Mouse (Mus musculus): ENCODE results near the gene Zfp652. TPM values are rescaled to one million over a fixed set of nuclear protein-coding genes. Genes with fewer than 3 reads are reported as not detected.

Zfp652 gene
- polyA plus RNA-seq, 1 experiment from 2014 or later, result 14.8 TPM

GRCm38 (mm10) chr11:95716136-95716535, 3.7 kb downstream of the Zfp652 start:
- 64% methylated on average over 8 of the region's 8 CpGs for WGBS
- TF ChIP-seq CTCF (IDR thresholded peaks at IDR 0.05; ENCODE audit: low read depth), result no peak
- Histone ChIP-seq H3K9me3 (replicated peaks; ENCODE audit: low read length) (no peaks in the 10 kb centered on the region), H3K4me3 (replicated peaks; ENCODE audit: low read depth, low read length) (no peak overlapping the region), H3K27ac (no peak overlapping the region), H3K36me3 (ENCODE audit: insufficient read depth, low read length) (no peaks in the 10 kb centered on the region), H3K27me3 (ENCODE audit: insufficient read depth, low read length) (no peaks in the 10 kb centered on the region), H3K4me2 (ENCODE audit: low read length) (no peak overlapping the region), H3K9ac (ENCODE audit: low read depth, low read length) (no peak overlapping the region), H3K4me1 (replicated peaks; ENCODE audit: insufficient read depth, low read length) (no peaks in the 10 kb centered on the region; the same call in 1 of the 2 replicates)
- ATAC-seq (replicated peaks; ENCODE audit: low FRiP score, low read depth), result no peak
- no peak for DNase-seq (ENCODE audit: low spot score)

- ATAC-seq (replicated peaks; ENCODE audit: low FRiP score, low read depth) (no peak), DNase-seq (ENCODE audit: low spot score) (no peak)
- no peaks in the 10 kb centered on the region for H3K9me3 ChIP-seq (replicated peaks; ENCODE audit: low read length)
- no peak overlapping the region for H3K4me3 ChIP-seq (replicated peaks; ENCODE audit: low read depth, low read length)
- no peaks in the 10 kb centered on the region; the same call in 1 of the 2 replicates for H3K4me1 ChIP-seq (replicated peaks; ENCODE audit: insufficient read depth, low read length)
- no peaks in the 10 kb centered on the region for H3K36me3 ChIP-seq (ENCODE audit: insufficient read depth, low read length)
- no peak overlapping the region for H3K9ac ChIP-seq (ENCODE audit: low read depth, low read length)
- no peak for TF ChIP-seq CTCF (IDR thresholded peaks at IDR 0.05; ENCODE audit: low read depth)
- H3K4me2 ChIP-seq (ENCODE audit: low read length), result no peak overlapping the region
- 82% methylated on average over 3 of the region's 3 CpGs for WGBS
- H3K27ac ChIP-seq, result no peak overlapping the region
- no peaks in the 10 kb centered on the region for H3K27me3 ChIP-seq (ENCODE audit: insufficient read depth, low read length)
Measured at GRCm38 (mm10) chr11:95719356-95719755, 6.9 kb downstream of the Zfp652 start.

- Histone ChIP-seq H3K9me3 (replicated peaks; ENCODE audit: low read length) (no peaks in the 10 kb centered on the region), H3K4me3 (replicated peaks; ENCODE audit: low read depth, low read length) (no peak within 1 kb of the TSS), H3K27ac (no peak within 1 kb of the TSS), H3K9ac (ENCODE audit: low read depth, low read length) (no peak within 1 kb of the TSS), H3K4me2 (ENCODE audit: low read length) (no peak within 1 kb of the TSS), H3K4me1 (replicated peaks; ENCODE audit: insufficient read depth, low read length) (no peaks in the 10 kb centered on the region), H3K27me3 (ENCODE audit: insufficient read depth, low read length) (no peaks in the 10 kb centered on the region), H3K36me3 (ENCODE audit: insufficient read depth, low read length) (no peaks in the 10 kb centered on the region)
- WGBS, result 93% methylated on average over 5 of the region's 5 CpGs
- TF ChIP-seq CTCF (IDR thresholded peaks at IDR 0.05; ENCODE audit: low read depth), result no peak
- DNase-seq (ENCODE audit: low spot score), result no peak
- no peak for ATAC-seq (replicated peaks; ENCODE audit: low FRiP score, low read depth)
Measured at GRCm38 (mm10) chr11:95723287-95723686, 10.8 kb downstream of the Zfp652 start, which contains the start of gene B130006D01Rik. TSS of gene B130006D01Rik (plus strand) at chr11:95723587.

GRCm38 (mm10) chr11:95724466-95724865, 12.0 kb downstream of the Zfp652 start:
- H3K27me3 ChIP-seq (ENCODE audit: insufficient read depth, low read length), result no peaks in the 10 kb centered on the region
- H3K4me2 ChIP-seq (ENCODE audit: low read length), result no peak overlapping the region
- H3K9me3 ChIP-seq (replicated peaks; ENCODE audit: low read length), result no peaks in the 10 kb centered on the region
- no peaks in the 10 kb centered on the region for H3K4me1 ChIP-seq (replicated peaks; ENCODE audit: insufficient read depth, low read length)
- H3K9ac ChIP-seq (ENCODE audit: low read depth, low read length), result no peak overlapping the region
- no peaks in the 10 kb centered on the region for H3K36me3 ChIP-seq (ENCODE audit: insufficient read depth, low read length)
- no peak for TF ChIP-seq CTCF (IDR thresholded peaks at IDR 0.05; ENCODE audit: low read depth)
- no peak overlapping the region for H3K4me3 ChIP-seq (replicated peaks; ENCODE audit: low read depth, low read length)
- ATAC-seq (replicated peaks; ENCODE audit: low FRiP score, low read depth) (no peak), DNase-seq (ENCODE audit: low spot score) (no peak)
- WGBS, result 81% methylated on average over 4 of the region's 4 CpGs
- no peak overlapping the region for H3K27ac ChIP-seq

DNA sequence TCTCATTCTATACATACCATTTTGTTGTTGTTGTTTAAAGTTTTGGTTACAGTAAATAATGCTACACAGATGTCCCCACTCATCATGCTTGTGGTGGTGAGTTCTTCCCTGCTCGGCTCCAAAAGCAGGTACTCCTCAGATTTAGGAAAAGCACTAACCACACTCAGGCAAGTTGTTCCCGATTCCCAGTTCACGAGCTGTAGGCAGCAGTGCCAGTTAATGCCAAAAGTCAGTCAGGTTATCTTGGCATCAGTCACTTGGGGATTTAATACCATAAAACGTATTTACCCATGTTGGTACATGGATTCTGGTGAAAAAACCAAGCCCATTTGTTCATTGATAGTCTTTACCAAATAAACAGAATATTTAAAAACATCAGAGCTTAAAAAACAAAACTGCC, 13.7 kb downstream of the Zfp652 start:
- WGBS, result 68% methylated on average over 4 of the region's 4 CpGs
- no peak overlapping the region for H3K4me3 ChIP-seq (replicated peaks; ENCODE audit: low read depth, low read length)
- DNase-seq (ENCODE audit: low spot score), result no peak
- H3K36me3 ChIP-seq (ENCODE audit: insufficient read depth, low read length), result no peaks in the 10 kb centered on the region
- no peaks in the 10 kb centered on the region for H3K27me3 ChIP-seq (ENCODE audit: insufficient read depth, low read length)
- H3K27ac ChIP-seq, result no peak overlapping the region
- H3K9ac ChIP-seq (ENCODE audit: low read depth, low read length), result no peak overlapping the region
- no peak overlapping the region for H3K4me2 ChIP-seq (ENCODE audit: low read length)
- no peak for TF ChIP-seq CTCF (IDR thresholded peaks at IDR 0.05; ENCODE audit: low read depth)
- H3K9me3 ChIP-seq (replicated peaks; ENCODE audit: low read length), result no peaks in the 10 kb centered on the region
- ATAC-seq (replicated peaks; ENCODE audit: low FRiP score, low read depth), result no peak
- H3K4me1 ChIP-seq (replicated peaks; ENCODE audit: insufficient read depth, low read length), result no peaks in the 10 kb centered on the region

DNA sequence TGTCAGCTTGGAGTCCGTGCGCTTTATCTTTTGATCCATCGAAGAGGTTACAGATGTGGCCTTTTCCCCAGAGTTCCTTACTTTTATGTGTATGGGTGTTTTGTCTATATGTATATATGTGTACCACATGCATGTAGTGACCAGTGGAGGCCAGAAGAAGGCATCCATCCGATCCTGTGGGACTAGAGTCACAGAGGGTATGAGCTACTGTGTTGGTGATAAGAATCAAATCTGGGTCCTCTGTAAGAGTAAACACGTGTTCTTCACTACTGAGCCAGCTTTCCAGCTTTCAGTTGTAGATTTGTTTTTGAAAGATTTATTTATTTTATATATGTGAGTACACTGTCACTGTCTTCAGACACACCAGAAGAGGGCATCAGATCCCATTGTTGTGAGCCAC, 15.5 kb downstream of the Zfp652 start:
- ATAC-seq (replicated peaks; ENCODE audit: low FRiP score, low read depth), result no peak
- DNase-seq (ENCODE audit: low spot score), result no peak
- TF ChIP-seq CTCF (IDR thresholded peaks at IDR 0.05; ENCODE audit: low read depth), result no peak
- Histone ChIP-seq H3K4me2 (ENCODE audit: low read length) (no peak overlapping the region), H3K4me3 (replicated peaks; ENCODE audit: low read depth, low read length) (no peak overlapping the region), H3K4me1 (replicated peaks; ENCODE audit: insufficient read depth, low read length) (no peaks in the 10 kb centered on the region), H3K9ac (ENCODE audit: low read depth, low read length) (no peak overlapping the region), H3K36me3 (ENCODE audit: insufficient read depth, low read length) (no peaks in the 10 kb centered on the region), H3K27ac (no peak overlapping the region), H3K27me3 (ENCODE audit: insufficient read depth, low read length) (no peaks in the 10 kb centered on the region), H3K9me3 (replicated peaks; ENCODE audit: low read length) (no peaks in the 10 kb centered on the region)
- WGBS, result 88% methylated on average over 5 of the region's 5 CpGs

Data from kidney, postnatal 0 days (tissue).